Mouse (Mus musculus) C2C12 (cell line): Measurements from ENCODE around the gene Ralgps2.

Experiments
- CTCF ChIP-seq: IDR thresholded peaks from one replicate; pipeline ENCODE4 v1.5.1; 2011; ENCODE audit not compliant: control insufficient read depth, insufficient read depth, insufficient read length
- FOSL1 ChIP-seq: IDR thresholded peaks from one replicate; pipeline ENCODE4 v1.8.0; 2011; ENCODE audit warnings: mild to moderate bottlenecking, low read length; ENCODE audit not compliant: poor library complexity, insufficient read depth, severe bottlenecking
- MAX ChIP-seq: IDR thresholded peaks from one replicate; pipeline ENCODE4 v1.6.1; 2011; ENCODE audit warnings: mild to moderate bottlenecking, control low read depth
- MYOD1 ChIP-seq: IDR thresholded peaks from one replicate; pipeline ENCODE4 v1.6.1; 2011; ENCODE audit warnings: low read depth; ENCODE audit not compliant: control insufficient read depth, insufficient read length
- MYOG ChIP-seq: IDR thresholded peaks from one replicate; pipeline ENCODE4 v1.6.1; 2011; ENCODE audit not compliant: control insufficient read depth, insufficient read length; ENCODE audit errors: extremely low read depth
- USF1 ChIP-seq: IDR thresholded peaks from one replicate; pipeline ENCODE4 v1.6.1; 2011; ENCODE audit warnings: low read depth, mild to moderate bottlenecking, control low read depth, moderate library complexity

DNA sequence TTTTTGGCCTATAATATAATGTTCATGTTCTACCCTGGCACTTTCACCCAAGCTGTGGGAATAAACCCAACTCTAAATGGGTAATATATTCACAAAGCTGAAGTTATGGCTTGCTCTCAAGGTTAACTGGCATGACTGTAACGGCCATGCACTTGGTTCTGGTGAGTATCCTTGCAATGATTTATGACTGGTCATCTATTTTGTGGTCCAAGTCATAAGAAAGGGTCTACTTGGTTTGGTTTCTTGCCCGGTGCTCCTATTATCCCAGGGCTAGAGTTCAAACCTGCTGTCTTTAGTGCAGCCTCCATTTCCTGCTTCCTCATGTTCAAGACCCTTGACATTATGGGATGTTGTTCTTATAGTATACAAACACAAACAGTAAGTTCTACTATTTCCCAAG, 54.6 kb downstream of the Ralgps2 start:
- TF ChIP-seq CTCF (no peak), MAX (no peak), USF1 (no peak), MYOD1 (no peak), MYOG (no peak), FOSL1 (no peak)
